Mouse (Mus musculus) small intestine, adult 2 months (tissue): Measurements from ENCODE around the gene Zdhhc18.

Source experiments
- CTCF ChIP-seq: fragments of 200-500 bp; IDR thresholded peaks from 2 replicates; pipeline ENCODE4 v1.5.1; 2012; ENCODE audit warnings: low read depth, mild to moderate bottlenecking, control low read depth, inconsistent platforms, low read length, moderate library complexity, mixed read lengths; ENCODE audit not compliant: insufficient replicate concordance, insufficient read length; ENCODE audit errors: extremely low read depth
- POLR2A ChIP-seq: fragments of 200-500 bp; IDR thresholded peaks from 2 replicates; pipeline ENCODE4 v1.6.1; 2012; ENCODE audit warnings: low read depth, mild to moderate bottlenecking, control low read depth, inconsistent platforms, low read length, moderate library complexity

- TF ChIP-seq CTCF (no peak), POLR2A (no peak)
Measured at GRCm38 (mm10) chr4:133688417-133689067, 38.6 kb upstream of the Zdhhc18 start.
